Mouse (Mus musculus): ENCODE measurements around the gene Olfr527.

Olfr527 gene

DNA sequence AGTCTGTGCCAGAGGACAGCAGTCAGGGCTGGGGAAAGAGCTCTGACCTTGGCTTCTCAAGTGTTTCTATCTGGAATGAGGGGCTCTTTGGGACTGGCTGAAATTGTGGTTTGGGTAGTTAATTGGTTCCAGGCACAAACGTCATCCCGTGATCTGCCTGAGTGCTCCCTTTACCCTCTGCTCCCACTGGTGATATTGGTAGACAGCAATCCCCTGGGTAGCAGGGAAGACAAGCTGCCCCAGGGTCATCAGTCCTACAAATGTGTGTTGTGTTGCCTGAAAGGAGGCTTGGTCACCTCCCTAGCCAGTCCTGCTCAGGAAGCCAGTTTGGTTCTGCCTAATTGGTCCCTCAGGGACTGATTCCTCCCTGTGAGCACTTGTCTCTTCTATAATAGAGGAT, at the start of gene Olfr527:
Gene Olfr527 (plus strand): TSS at position 301 of the 400 bp plus-strand sequence.
- DNase-seq (ENCODE audit: low read depth), result no peak

DNA sequence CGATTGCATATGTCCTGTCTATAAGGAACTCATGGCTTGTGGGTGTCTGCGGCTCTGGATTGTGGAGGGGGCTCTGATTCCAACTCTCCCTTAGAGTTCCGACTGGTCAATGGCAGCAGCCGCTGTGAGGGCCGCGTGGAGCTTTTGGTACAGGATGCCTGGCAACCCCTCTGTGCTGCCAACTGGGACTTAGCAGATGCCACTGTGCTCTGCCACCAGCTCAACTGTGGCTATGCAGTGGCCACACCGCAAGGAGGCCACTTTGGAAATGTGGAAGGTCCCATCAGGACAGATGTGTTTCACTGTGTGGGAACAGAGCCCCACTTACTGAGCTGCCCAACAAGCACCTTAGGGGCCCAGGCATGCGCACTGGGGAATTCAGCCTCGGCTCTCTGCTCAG, 38.1 kb upstream of the Olfr527 start:
- no peak for DNase-seq (ENCODE audit: low read depth)

DNA sequence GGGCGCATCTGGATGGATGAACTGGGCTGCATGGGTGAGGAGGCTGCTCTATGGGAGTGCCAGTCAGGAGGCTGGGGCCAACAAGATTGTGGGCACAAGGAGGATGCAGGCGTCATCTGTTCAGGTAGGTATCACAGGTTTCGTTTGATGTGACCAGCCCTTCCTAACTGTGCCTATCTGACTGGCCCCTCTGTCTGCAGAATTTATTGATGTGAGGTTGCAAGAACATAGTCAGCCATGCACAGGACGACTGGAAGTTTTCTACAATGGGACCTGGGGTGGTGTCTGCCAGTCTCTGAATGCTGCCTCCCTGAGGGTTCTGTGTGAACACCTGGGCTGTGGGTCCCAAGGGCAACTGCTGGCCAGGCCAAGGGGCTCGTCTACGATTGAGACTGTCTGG, 36.9 kb upstream of the Olfr527 start:
- DNase-seq (ENCODE audit: low read depth), result no peak

DNA sequence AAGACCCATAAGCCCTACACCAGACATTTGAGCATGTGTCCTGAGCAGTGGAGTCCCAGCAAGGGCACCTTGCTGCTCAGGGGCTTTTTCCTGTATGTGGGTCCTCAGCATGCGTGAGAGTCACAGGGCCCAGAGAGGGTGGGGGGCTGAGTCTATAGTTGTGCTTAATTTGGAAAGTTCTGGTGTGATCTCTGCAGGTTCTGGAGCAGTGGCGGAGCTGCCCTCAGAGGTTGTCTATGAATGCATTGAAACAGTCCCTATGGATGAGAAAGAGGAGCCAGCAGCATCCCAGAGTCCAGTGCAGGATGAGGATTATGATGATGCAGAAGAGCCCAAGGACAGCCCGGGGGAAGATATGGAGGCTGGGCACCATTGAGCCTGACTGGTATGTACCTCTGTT, 34.4 kb upstream of the Olfr527 start:
- DNase-seq (ENCODE audit: low read depth), result no peak

DNA sequence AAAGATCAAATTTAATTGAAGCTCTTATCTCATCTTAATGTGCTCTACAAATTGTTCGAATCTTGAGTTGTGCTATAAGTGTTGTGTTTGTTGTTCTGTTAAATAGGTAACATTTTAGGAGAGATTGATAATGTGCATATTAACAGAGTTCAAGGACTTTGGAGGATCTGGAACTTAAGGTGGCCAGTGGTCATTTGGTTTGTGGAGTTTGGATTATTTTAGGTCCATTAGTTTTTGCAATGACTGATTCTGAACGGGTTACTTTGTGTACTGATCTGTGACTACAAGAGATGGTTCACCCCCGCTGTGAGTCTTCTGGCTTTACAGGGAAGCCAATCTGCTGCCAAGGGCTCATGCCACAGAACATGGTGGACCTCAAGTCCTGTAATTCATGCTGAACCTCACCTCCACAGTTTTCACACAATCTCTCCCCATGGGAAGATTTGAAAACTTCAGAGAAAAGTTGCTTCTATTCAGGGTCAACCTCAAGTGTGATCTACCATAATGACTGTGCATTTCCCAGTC, 13.9 kb upstream of the Olfr527 start:
- DNase-seq (ENCODE audit: low read depth), result no peak

DNA sequence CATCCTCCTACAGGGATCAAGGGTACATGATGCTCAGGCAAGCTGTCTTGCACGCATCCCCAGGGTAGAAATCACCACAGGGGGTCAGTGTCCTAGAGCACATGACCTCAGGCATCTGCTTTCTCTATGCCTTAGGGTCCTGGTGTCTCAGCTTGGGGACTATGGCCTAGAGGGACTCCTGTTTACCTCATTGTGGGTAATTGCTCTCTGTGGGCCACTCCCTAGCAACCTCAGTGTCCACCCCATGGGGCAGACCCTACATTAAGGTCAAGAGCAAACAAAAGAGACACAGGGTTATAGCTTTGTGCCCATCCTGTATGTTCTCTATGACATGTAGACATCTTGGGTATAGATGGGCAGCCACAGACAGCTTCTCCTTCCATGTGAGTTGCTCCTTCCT, 13.3 kb upstream of the Olfr527 start, which contains the start of gene Olfr525:
Gene Olfr525 (plus strand): TSS at position 301 of the 400 bp plus-strand sequence.
- no peak for DNase-seq (ENCODE audit: low read depth)

DNA sequence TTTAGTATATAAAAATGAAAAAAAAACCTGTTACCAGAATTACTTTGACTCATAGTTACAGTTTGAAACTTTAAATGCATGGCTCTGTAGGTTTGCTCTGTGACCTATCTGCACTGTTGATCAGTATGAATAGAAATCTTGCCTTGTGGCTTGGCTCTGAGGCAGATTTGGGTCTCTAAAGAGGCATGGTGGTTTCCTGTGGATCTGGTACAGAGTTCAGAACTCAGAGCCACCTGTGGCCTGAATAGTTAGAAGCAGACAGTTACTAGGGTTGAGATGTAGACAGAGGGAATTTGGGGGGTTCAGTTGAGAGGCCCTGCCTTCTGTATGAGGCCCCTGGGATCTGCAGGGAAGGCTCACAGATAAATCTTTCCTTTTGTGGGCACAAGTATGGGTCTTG, 12.7 kb upstream of the Olfr527 start:
- DNase-seq (ENCODE audit: low read depth), result no peak

DNA sequence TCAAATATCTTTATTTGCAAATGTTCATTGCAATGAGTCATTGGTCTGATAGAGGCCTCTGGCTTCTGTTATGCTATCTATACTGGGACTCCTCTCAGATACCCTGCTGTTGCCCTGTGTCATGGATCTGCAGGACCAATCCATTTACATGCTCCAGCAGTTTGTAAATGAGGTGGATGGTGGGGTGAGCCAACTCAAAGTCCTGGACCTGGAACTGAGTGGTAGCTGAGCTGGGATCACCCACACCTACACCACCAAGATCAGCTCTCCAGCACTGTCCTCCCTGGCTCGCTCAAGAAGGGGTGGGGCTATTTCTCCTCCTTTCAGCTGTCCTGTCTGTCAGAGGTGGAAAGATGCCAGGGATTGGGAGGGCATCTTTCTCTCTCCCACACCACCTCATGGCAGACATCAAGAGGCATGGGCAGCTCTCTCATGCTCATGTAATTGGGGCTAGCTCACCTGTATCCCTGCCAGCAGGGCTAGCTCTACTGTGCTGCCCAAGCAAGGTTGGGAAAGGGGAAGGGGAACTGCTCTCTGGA, 4.0 kb upstream of the Olfr527 start:
- no peak for DNase-seq (ENCODE audit: low read depth)

DNA sequence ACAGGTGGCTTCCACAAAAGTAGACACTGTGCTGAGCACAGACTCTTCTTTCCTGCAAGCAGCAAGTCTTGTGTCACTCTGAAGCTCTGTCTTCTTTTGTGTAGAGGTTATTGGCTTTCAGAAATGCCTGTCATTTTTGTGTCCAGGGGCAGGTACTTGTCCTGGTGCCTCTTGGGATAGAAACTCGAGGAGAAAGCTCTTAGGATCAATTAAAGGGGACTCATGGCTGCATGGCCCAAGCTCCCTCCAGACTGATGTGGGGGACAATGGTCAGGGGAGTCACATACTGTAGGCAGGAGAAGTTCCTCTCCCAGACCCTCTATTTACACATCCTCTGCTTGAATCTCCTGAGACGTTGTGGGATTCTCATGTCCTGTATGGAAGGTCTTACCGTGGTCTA, 27.8 kb downstream of the Olfr527 start, which contains the start of gene Olfr60:
Gene Olfr60 (minus strand): TSS at position 101 of the 400 bp plus-strand sequence.
- no peak for DNase-seq (ENCODE audit: low read depth)

DNA sequence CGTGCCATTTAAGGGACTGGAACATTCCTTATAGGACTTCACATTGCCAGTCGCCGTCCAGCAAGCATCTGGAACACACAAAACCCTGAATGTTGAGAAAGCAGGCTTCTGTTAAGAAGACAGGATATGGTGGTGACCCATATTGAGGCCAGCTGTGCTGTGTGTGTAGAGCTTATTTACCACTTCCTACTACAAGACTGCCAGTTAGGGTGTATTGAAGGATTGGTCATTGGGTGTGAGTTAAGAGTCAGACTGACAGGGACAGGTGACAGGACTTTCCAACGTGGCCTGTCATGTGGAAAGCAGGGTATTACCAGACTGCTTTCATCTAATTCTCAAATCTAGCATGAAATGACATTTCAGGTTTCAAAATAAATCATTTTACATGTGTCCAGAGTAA, 40.5 kb downstream of the Olfr527 start:
- DNase-seq (ENCODE audit: low read depth), result no peak

DNA sequence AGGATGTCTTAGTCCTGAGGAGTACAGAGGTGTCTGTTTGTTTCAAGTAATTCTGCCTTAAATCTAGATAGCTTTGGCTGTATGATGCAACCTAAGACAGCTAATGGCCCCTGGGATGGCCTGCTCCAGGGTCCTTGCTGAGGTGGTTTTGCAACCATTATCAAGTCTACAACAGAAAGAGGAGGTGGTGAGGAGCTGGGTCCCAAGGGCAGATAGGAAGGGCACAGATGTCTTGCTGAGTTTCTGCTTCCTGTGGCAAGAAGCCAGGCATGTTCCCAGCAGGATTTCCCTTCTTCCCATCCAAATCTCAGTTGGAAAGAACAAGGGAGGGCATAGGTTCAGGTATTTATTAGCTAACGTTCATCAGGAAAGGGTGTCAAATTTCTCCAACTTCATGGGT, 42.4 kb downstream of the Olfr527 start, which contains the start of gene Olfr530:
Gene Olfr530 (minus strand): TSS at position 101 of the 400 bp plus-strand sequence.
- DNase-seq (ENCODE audit: low read depth), result no peak

DNA sequence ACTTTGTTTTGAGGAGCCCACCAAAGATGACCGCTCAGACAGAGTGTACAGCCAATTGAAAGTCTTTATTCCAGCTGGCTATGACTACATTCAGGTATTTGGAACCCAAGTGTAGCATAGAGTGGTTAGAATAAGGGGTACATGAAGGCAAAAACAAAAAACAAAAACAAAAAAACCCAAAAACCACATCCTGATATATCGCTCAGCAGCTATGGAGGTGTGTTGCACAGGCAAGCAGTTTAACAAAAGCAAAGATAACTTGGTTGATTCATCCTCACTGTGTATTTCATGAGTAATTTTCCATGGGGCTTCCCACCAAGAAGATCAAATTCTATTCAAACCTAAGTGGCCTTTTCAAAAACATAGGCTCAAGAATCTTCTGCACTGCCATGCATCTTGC, 43.1 kb downstream of the Olfr527 start:
- DNase-seq (ENCODE audit: low read depth), result no peak

Measured in c-Kit-positive CD71-positive TER-119-negative erythroid progenitor cells, embryonic 14.5 days (primary cell).